Mouse (Mus musculus): ENCODE measurements around the gene Nipal4. TPM values are rescaled to one million over a fixed set of nuclear protein-coding genes. Genes with fewer than 3 reads are reported as not detected.
A peak's percentile ranks its signal among the peaks of the same experiment; 100 is the strongest.

Gene Nipal4
- polyA plus RNA-seq (2015; fragmentation: Nextera tagmentation; extraction: Ambion mirVana), result 3.1 and 3.6 TPM in 2 replicates

- no peaks in the 10 kb centered on the region for H3K36me3 ChIP-seq
- no peaks in the 10 kb centered on the region for H3K4me1 ChIP-seq (replicated peaks)
- 0 out of 2 replicates have a peak, but pooled peaks cover 5% of the 10 kb centered on the region for H3K27me3 ChIP-seq (replicated peaks)
- peak; percentile 85 for ATAC-seq
- H3K4me2 ChIP-seq (replicated peaks), result peak within 1 kb of the TSS; percentile 96
- 2% methylated on average over 38 of the region's 40 CpGs for WGBS
- H3K9me3 ChIP-seq, result no peaks in the 10 kb centered on the region
- peak within 1 kb of the TSS; percentile 58 for H3K9ac ChIP-seq
- H3K27ac ChIP-seq, result no peak within 1 kb of the TSS
- H3K4me3 ChIP-seq (replicated peaks), result peak within 1 kb of the TSS; percentile 53
Observed at GRCm38 (mm10) chr11:46165866-46166585, at the start of gene Nipal4. Gene Nipal4 (minus strand): TSS chr11:46166508.

- Histone ChIP-seq H3K4me2 (replicated peaks) (peak overlapping the region; percentile 32), H3K27me3 (replicated peaks) (no peaks in the 10 kb centered on the region), H3K4me3 (replicated peaks) (no peak overlapping the region), H3K9me3 (no peaks in the 10 kb centered on the region), H3K4me1 (replicated peaks) (peaks cover 30% of the 10 kb centered on the region), H3K9ac (no peak overlapping the region), H3K27ac (peak overlapping the region; percentile 95), H3K36me3 (no peaks in the 10 kb centered on the region)
- peak; percentile 66 for ATAC-seq
- 5% methylated on average over 3 of the region's 3 CpGs for WGBS
Observed at GRCm38 (mm10) chr11:46215354-46215753, 49.0 kb upstream of the Nipal4 start.

- Histone ChIP-seq H3K27me3 (replicated peaks) (no peaks in the 10 kb centered on the region), H3K9ac (0 out of 2 replicates have a peak overlapping the region, but pooled peaks have one; percentile 20), H3K27ac (peak overlapping the region; percentile 95), H3K4me2 (replicated peaks) (peak overlapping the region; percentile 32), H3K4me1 (replicated peaks) (peaks cover 36% of the 10 kb centered on the region), H3K4me3 (replicated peaks) (no peak overlapping the region), H3K9me3 (no peaks in the 10 kb centered on the region), H3K36me3 (no peaks in the 10 kb centered on the region)
- peak; percentile 24 for ATAC-seq
- 17% methylated on average over 14 of the region's 14 CpGs for WGBS
Observed at GRCm38 (mm10) chr11:46214368-46215230, 48.3 kb upstream of the Nipal4 start.

GRCm38 (mm10) chr11:46213844-46214243 is 47.5 kb upstream of the Nipal4 start:
- Histone ChIP-seq H3K4me2 (replicated peaks) (no peak overlapping the region), H3K9ac (no peak overlapping the region)

GRCm38 (mm10) chr11:46211858-46212257 is 45.5 kb upstream of the Nipal4 start:
- no peaks in the 10 kb centered on the region for H3K9me3 ChIP-seq
- H3K27me3 ChIP-seq (replicated peaks), result no peaks in the 10 kb centered on the region
- no peaks in the 10 kb centered on the region for H3K36me3 ChIP-seq
- no peak overlapping the region for H3K4me3 ChIP-seq (replicated peaks)
- peak overlapping the region; percentile 71 for H3K27ac ChIP-seq
- no peak overlapping the region for H3K4me2 ChIP-seq (replicated peaks)
- ATAC-seq, result peak; percentile 26
- no peak overlapping the region for H3K9ac ChIP-seq
- WGBS, result 29% methylated on average over 3 of the region's 3 CpGs
- H3K4me1 ChIP-seq (replicated peaks), result peaks cover 36% of the 10 kb centered on the region

More at GRCm38 (mm10) chr11:46213844-46214243, 47.5 kb upstream of the Nipal4 start:
- Histone ChIP-seq H3K4me1 (replicated peaks) (peaks cover 36% of the 10 kb centered on the region), H3K36me3 (no peaks in the 10 kb centered on the region), H3K27ac (peak overlapping the region; percentile 95), H3K27me3 (replicated peaks) (no peaks in the 10 kb centered on the region), H3K9me3 (no peaks in the 10 kb centered on the region), H3K4me3 (replicated peaks) (no peak overlapping the region)
- peak; percentile 79 for ATAC-seq
- 40% methylated on average over 5 of the region's 5 CpGs for WGBS

- H3K36me3 ChIP-seq, result no peaks in the 10 kb centered on the region
- H3K27ac ChIP-seq, result no peak overlapping the region
- H3K4me3 ChIP-seq (replicated peaks), result no peak overlapping the region
- no peak overlapping the region for H3K4me2 ChIP-seq (replicated peaks)
- H3K9me3 ChIP-seq, result no peaks in the 10 kb centered on the region
- H3K27me3 ChIP-seq (replicated peaks), result no peaks in the 10 kb centered on the region
- 53% methylated on average over 2 of the region's 2 CpGs for WGBS
- peaks cover 32% of the 10 kb centered on the region for H3K4me1 ChIP-seq (replicated peaks)
- no peak for ATAC-seq
- H3K9ac ChIP-seq, result no peak overlapping the region
Observed at GRCm38 (mm10) chr11:46209884-46210283, 43.6 kb upstream of the Nipal4 start.

- Histone ChIP-seq H3K27ac (peak overlapping the region; percentile 73), H3K36me3 (no peaks in the 10 kb centered on the region), H3K9ac (no peak overlapping the region), H3K27me3 (replicated peaks) (no peaks in the 10 kb centered on the region), H3K4me3 (replicated peaks) (no peak overlapping the region), H3K4me1 (replicated peaks) (peaks cover 11% of the 10 kb centered on the region), H3K9me3 (no peaks in the 10 kb centered on the region), H3K4me2 (replicated peaks) (no peak overlapping the region)
- 33% methylated on average over 17 of the region's 17 CpGs for WGBS
- ATAC-seq, result peak; percentile 62
Observed at GRCm38 (mm10) chr11:46205639-46206409, 39.5 kb upstream of the Nipal4 start.

GRCm38 (mm10) chr11:46204841-46205240 is 38.5 kb upstream of the Nipal4 start:
- peak overlapping the region; percentile 54 for H3K27ac ChIP-seq
- H3K27me3 ChIP-seq (replicated peaks), result no peaks in the 10 kb centered on the region
- no peak overlapping the region for H3K9ac ChIP-seq
- H3K4me1 ChIP-seq (replicated peaks), result peaks cover 7% of the 10 kb centered on the region
- H3K36me3 ChIP-seq, result no peaks in the 10 kb centered on the region
- no peak for ATAC-seq
- no peak overlapping the region for H3K4me3 ChIP-seq (replicated peaks)
- WGBS, result 84% methylated on average over 9 of the region's 9 CpGs
- no peak overlapping the region for H3K4me2 ChIP-seq (replicated peaks)
- H3K9me3 ChIP-seq, result no peaks in the 10 kb centered on the region

- Histone ChIP-seq H3K9me3 (no peaks in the 10 kb centered on the region), H3K36me3 (no peaks in the 10 kb centered on the region), H3K4me2 (replicated peaks) (no peak overlapping the region), H3K4me3 (replicated peaks) (no peak overlapping the region), H3K4me1 (replicated peaks) (peaks cover 5% of the 10 kb centered on the region), H3K9ac (no peak overlapping the region), H3K27ac (no peak overlapping the region), H3K27me3 (replicated peaks) (no peaks in the 10 kb centered on the region)
- ATAC-seq, result 0 out of 2 replicates have a peak, but pooled peaks have one; percentile 11
- WGBS, result 27% methylated on average over 10 of the region's 10 CpGs
Observed at GRCm38 (mm10) chr11:46202547-46202887, 36.2 kb upstream of the Nipal4 start.

- peaks cover 5% of the 10 kb centered on the region for H3K4me1 ChIP-seq (replicated peaks)
- 54% methylated on average over 20 of the region's 20 CpGs for WGBS
- no peaks in the 10 kb centered on the region for H3K36me3 ChIP-seq
- no peak overlapping the region for H3K9ac ChIP-seq
- peak; percentile 39 for ATAC-seq
- no peaks in the 10 kb centered on the region for H3K9me3 ChIP-seq
- H3K4me3 ChIP-seq (replicated peaks), result no peak overlapping the region
- peak overlapping the region; percentile 54; the same call in 1 of the 2 replicates for H3K27ac ChIP-seq
- no peak overlapping the region for H3K4me2 ChIP-seq (replicated peaks)
- H3K27me3 ChIP-seq (replicated peaks), result no peaks in the 10 kb centered on the region
Observed at GRCm38 (mm10) chr11:46201636-46202546, 35.6 kb upstream of the Nipal4 start.

GRCm38 (mm10) chr11:46200664-46201063 is 34.4 kb upstream of the Nipal4 start:
- WGBS, result 92% methylated on average over 11 of the region's 11 CpGs
- Histone ChIP-seq H3K4me1 (replicated peaks) (peaks cover 5% of the 10 kb centered on the region), H3K9me3 (no peaks in the 10 kb centered on the region), H3K27me3 (replicated peaks) (no peaks in the 10 kb centered on the region), H3K27ac (no peak overlapping the region), H3K36me3 (no peaks in the 10 kb centered on the region), H3K4me3 (replicated peaks) (no peak overlapping the region), H3K4me2 (replicated peaks) (no peak overlapping the region), H3K9ac (no peak overlapping the region)
- no peak for ATAC-seq

Measured in intestine, embryonic 15.5 days (tissue).